Mouse (Mus musculus): ENCODE measurements at regions not wholly inside any gene's neighbourhood (a gene's known extent, or its start where the extent isn't known, plus 50 kb on each side); places are given as distances from the start of the nearest gene placed in this dataset.

- TF ChIP-seq POLR2A (IDR thresholded peaks at IDR 0.05; ENCODE audit: low read depth, low read length) (no peak), CTCF (IDR thresholded peaks at IDR 0.05; ENCODE audit: borderline replicate concordance, insufficient read depth, low read length) (no peak)
These were observed 106.0 kb upstream of the Gmds start for GRCm38 (mm10) chr13:32444531-32444930.
